Mouse (Mus musculus) c-Kit-positive CD71-negative TER-119-negative erythroid progenitor cells, embryonic 14.5 days (primary cell): ENCODE measurements around the gene Ing1.
"Not testable (repeated sequence)": the region's sequence is repeated elsewhere in the genome, so short reads cannot be mapped to it uniquely, and the experiment has no call there.

Experiments
- DNase-seq: peaks from one replicate; pipeline ENCODE4 v3.0.0-alpha.2; 2013; ENCODE audit warnings: low read depth

The Ing1 gene

GRCm38 (mm10) chr8:11550281-11550948 is 5.0 kb upstream of the Ing1 start, which contains the start of gene Cars2:
Cars2 (minus strand) TSS chr8:11550783.
- DNase-seq, result peak; percentile 88

- not testable (repeated sequence) for DNase-seq
Observed at GRCm38 (mm10) chr8:11551497-11551896, 3.9 kb upstream of the Ing1 start.

GRCm38 (mm10) chr8:11552390-11552789 is 3.0 kb upstream of the Ing1 start:
- DNase-seq, result no peak

- DNase-seq, result peak; percentile 97
Observed at GRCm38 (mm10) chr8:11555720-11556591, 585 bp downstream of the Ing1 start.

GRCm38 (mm10) chr8:11556691-11557423 is 1.5 kb downstream of the Ing1 start:
- no peak for DNase-seq

- DNase-seq, result no peak
Observed at GRCm38 (mm10) chr8:11557424-11557767, 2.0 kb downstream of the Ing1 start.

GRCm38 (mm10) chr8:11557768-11558629 is 2.6 kb downstream of the Ing1 start:
- DNase-seq, result peak; percentile 95

GRCm38 (mm10) chr8:11559511-11559910 is 4.1 kb downstream of the Ing1 start:
- DNase-seq, result no peak

- DNase-seq, result no peak
Observed at GRCm38 (mm10) chr8:11560220-11560619, 4.8 kb downstream of the Ing1 start.

- no peak for DNase-seq
Observed at GRCm38 (mm10) chr8:11564236-11564635, 8.9 kb downstream of the Ing1 start.

GRCm38 (mm10) chr8:11564721-11565120 is 9.3 kb downstream of the Ing1 start:
- DNase-seq, result no peak

GRCm38 (mm10) chr8:11568193-11568592 is 12.8 kb downstream of the Ing1 start:
- DNase-seq, result not testable (repeated sequence)

- DNase-seq, result no peak
Observed at GRCm38 (mm10) chr8:11569260-11570097, 14.1 kb downstream of the Ing1 start.

GRCm38 (mm10) chr8:11570742-11571141 is 15.4 kb downstream of the Ing1 start:
- no peak for DNase-seq

GRCm38 (mm10) chr8:11571950-11572349 is 16.6 kb downstream of the Ing1 start:
- DNase-seq, result no peak

- DNase-seq, result no peak
Observed at GRCm38 (mm10) chr8:11572428-11572827, 17.1 kb downstream of the Ing1 start.

GRCm38 (mm10) chr8:11574911-11575603 is 19.7 kb downstream of the Ing1 start:
- DNase-seq, result no peak

- DNase-seq, result no peak
Observed at GRCm38 (mm10) chr8:11575604-11576384, 20.4 kb downstream of the Ing1 start.
